Mouse (Mus musculus): Measurements from ENCODE around the gene Foxd3. TPM values are rescaled to one million over a fixed set of nuclear protein-coding genes. Genes with fewer than 3 reads are reported as not detected.

Foxd3 gene
- total RNA-seq, 2 experiments from 2014 or later: not detected

- no peak for TF ChIP-seq CTCF (conservative IDR thresholded peaks at IDR 0.05)
- no peak for DNase-seq (ENCODE audit: low spot score in 2 of 2)
- H3K27ac ChIP-seq: no peak overlapping the region
- no peak overlapping the region for H3K4me3 ChIP-seq
Observed at GRCm38 (mm10) chr4:99650945-99651690, 5.0 kb upstream of the Foxd3 start.

DNA sequence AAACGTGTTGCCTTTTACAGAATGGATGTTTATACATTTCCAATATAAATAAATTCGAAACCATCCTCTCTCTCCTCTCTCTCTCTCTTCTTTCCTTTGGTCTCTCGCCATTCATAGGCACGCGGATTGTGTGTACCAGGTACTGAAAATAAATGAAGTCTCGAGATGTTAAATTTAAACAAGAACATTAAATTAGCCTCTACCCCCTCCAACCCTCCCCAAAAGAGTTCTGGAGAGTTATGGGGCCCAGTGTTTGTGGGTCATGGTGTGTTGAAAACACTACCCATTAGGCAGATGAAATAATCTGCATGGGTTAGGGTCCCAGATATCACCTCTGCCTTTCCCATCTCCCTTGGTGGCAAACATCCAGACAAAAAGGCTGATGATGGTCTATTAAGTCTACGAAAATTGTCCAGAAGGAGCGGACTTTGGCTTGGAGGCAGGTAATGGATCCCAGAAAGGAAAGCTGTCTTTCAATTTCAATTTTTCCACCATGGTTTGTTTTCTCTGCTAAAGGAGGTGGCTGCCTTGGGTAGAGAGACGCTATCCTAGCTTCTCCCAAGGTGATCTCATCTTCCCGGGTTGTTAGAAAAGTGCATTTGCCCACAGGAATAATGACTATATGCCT, 4.2 kb upstream of the Foxd3 start:
- DNase-seq (ENCODE audit: low spot score in 2 of 2): no peak
- Histone ChIP-seq H3K4me3 (no peak overlapping the region), H3K27ac (no peak overlapping the region)
- TF ChIP-seq CTCF (conservative IDR thresholded peaks at IDR 0.05): no peak

GRCm38 (mm10) chr4:99652576-99653210, 3.4 kb upstream of the Foxd3 start:
- Histone ChIP-seq H3K4me3 (no peak overlapping the region), H3K27ac (no peak overlapping the region)
- DNase-seq (ENCODE audit: low spot score in 2 of 2): no peak
- no peak for TF ChIP-seq CTCF (conservative IDR thresholded peaks at IDR 0.05)

DNA sequence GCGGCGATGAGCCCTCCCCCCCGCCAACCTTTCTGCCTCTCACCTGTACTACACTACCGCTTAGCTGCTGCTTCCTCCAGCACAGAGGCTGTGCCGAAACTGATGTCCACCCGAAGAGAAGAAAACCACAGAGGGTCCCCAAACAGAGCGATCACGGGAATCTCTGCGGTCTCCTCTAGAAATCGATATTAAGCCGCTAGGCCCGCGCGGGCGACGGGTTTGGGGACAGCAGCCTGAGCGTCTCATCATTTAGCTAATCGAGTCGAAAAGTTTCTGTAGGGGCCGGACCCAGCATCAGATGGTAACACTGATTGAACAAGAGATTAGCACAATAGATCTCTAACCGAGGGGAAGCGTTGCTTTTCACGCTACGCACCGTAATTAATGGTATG, 2.9 kb upstream of the Foxd3 start:
- DNase-seq (ENCODE audit: low spot score in 2 of 2): no peak
- no peak overlapping the region for H3K4me3 ChIP-seq
- H3K27ac ChIP-seq: no peak overlapping the region
- no peak for TF ChIP-seq CTCF (conservative IDR thresholded peaks at IDR 0.05)

GRCm38 (mm10) chr4:99653608-99654221, 2.4 kb upstream of the Foxd3 start:
- no peak for DNase-seq (ENCODE audit: low spot score in 2 of 2)
- Histone ChIP-seq H3K27ac (no peak overlapping the region), H3K4me3 (no peak overlapping the region)
- no peak for TF ChIP-seq CTCF (conservative IDR thresholded peaks at IDR 0.05)

DNA sequence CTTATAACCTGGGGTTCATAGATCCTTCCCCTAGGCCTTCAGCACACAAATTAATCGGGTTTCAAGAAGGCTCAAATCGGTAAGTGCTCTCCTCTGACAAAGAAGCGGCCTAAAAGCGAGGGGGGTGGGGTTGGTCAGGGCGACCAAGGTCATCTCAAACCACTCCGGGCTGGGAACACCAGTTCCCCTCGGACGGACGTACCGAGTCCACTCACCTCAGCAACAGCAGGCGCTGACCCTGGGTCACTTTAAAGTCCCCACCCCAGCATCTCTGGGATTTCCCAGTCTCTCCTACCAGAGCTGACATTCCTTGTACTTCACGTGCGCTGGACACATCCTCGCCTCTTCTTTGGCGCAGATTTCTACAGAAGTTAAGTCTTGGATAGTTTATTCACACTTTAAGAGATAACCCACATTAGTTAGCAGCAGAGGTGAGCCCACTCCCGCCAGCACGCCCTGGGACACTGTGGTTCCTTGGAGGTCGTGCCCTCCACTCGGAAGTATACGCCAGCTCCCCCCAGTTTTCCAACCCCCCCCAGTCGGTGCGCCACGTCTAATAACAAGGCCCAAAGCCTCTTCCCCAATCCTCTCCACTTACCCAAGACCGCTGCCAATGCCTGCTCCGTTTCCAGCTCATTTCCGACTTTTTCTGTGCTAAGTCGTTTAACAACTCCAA, 1.3 kb upstream of the Foxd3 start:
- Histone ChIP-seq H3K4me3 (no peak overlapping the region), H3K27ac (no peak overlapping the region)

DNA sequence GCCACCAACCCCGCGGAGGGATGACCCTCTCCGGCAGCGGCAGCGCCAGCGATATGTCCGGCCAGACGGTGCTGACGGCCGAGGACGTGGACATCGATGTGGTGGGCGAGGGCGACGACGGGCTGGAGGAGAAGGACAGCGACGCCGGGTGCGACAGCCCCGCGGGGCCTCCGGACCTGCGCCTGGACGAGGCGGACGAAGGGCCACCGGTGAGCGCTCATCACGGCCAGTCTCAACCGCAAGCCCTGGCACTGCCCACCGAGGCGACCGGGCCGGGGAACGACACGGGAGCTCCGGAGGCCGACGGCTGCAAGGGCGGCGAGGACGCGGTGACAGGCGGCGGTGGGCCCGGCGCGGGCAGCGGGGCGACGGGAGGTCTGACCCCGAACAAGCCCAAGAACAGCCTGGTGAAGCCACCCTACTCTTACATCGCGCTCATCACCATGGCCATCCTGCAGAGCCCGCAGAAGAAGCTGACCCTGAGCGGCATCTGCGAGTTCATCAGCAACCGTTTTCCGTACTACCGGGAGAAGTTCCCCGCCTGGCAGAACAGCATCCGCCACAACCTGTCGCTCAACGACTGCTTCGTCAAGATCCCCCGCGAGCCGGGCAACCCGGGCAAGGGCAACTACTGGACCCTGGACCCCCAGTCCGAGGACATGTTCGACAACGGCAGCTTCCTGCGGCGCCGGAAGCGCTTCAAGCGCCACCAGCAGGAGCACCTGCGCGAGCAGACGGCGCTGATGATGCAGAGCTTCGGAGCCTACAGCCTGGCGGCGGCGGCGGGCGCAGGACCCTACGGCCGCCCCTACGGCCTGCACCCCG, 718 bp downstream of the Foxd3 start:
- TF ChIP-seq CTCF (conservative IDR thresholded peaks at IDR 0.05): no peak
- Histone ChIP-seq H3K4me3 (no peak overlapping the region), H3K27ac (no peak overlapping the region)
- DNase-seq (ENCODE audit: low spot score in 2 of 2): no peak

More for the DNA sequence above, 1.3 kb upstream of the Foxd3 start:
- DNase-seq (ENCODE audit: low spot score in 2 of 2): no peak
- TF ChIP-seq CTCF (conservative IDR thresholded peaks at IDR 0.05): no peak

DNA sequence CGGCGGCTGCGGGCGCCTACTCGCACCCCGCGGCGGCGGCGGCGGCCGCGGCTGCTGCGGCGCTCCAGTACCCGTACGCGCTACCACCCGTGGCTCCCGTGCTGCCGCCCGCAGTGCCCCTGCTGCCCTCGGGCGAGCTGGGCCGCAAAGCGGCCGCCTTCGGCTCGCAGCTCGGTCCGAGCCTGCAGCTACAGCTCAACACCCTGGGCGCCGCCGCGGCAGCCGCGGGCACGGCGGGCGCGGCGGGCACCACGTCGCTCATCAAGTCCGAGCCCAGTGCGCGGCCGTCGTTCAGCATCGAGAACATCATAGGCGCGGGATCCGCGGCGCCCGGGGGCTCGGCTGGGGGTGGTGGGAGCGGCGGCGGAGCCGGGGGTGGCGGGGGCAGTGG, 1.3 kb downstream of the Foxd3 start:
- no peak for TF ChIP-seq CTCF (conservative IDR thresholded peaks at IDR 0.05)
- no peak for DNase-seq (ENCODE audit: low spot score in 2 of 2)
- H3K4me3 ChIP-seq: no peak overlapping the region
- H3K27ac ChIP-seq: no peak overlapping the region

GRCm38 (mm10) chr4:99657831-99658470, 1.9 kb downstream of the Foxd3 start:
- Histone ChIP-seq H3K27ac (no peak overlapping the region), H3K4me3 (no peak overlapping the region)
- DNase-seq (ENCODE audit: low spot score in 2 of 2): no peak
- TF ChIP-seq CTCF (conservative IDR thresholded peaks at IDR 0.05): no peak

GRCm38 (mm10) chr4:99658881-99659280, 2.8 kb downstream of the Foxd3 start:
- TF ChIP-seq CTCF (conservative IDR thresholded peaks at IDR 0.05): no peak
- H3K27ac ChIP-seq: no peak overlapping the region
- DNase-seq (ENCODE audit: low spot score in 2 of 2): no peak
- H3K4me3 ChIP-seq: no peak overlapping the region

- TF ChIP-seq CTCF (conservative IDR thresholded peaks at IDR 0.05): no peak
- no peak overlapping the region for H3K27ac ChIP-seq
- DNase-seq (ENCODE audit: low spot score in 2 of 2): no peak
- H3K4me3 ChIP-seq: no peak overlapping the region
Observed at GRCm38 (mm10) chr4:99659361-99660072, 3.4 kb downstream of the Foxd3 start.

Data from layer of hippocampus, adult 2 months (tissue).